Mouse (Mus musculus): Measurements from ENCODE around the gene Lypd5.
"Not testable (repeated sequence)": the region's sequence is repeated elsewhere in the genome, so short reads cannot be mapped to it uniquely, and the experiment has no call there.

Lypd5 gene

GRCm38 (mm10) chr7:24382730-24383372, 33.9 kb downstream of the Lypd5 start:
- no peak for DNase-seq (ENCODE audit: low spot score in 2 of 2)

DNA sequence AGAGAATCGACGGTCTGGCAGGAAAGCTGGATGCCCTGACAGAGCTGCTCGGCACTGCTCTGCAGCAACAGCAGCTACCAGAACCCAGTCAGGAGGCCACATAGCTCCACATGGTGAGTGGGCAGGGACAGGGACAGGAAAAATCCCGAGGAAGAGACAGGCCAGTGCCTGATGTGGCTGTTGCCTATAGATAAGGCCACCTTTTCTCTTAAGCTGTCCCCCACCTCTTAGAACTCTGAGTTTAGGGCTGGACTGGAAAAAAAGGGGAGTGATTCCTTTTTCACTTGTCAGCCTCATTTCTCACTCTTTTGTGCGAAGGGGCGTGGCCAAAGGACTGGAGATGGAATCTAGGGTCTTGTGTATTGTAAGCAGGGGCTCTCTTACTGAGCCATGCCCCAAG, 35.1 kb downstream of the Lypd5 start:
- no peak for DNase-seq (ENCODE audit: low spot score in 2 of 2)

DNA sequence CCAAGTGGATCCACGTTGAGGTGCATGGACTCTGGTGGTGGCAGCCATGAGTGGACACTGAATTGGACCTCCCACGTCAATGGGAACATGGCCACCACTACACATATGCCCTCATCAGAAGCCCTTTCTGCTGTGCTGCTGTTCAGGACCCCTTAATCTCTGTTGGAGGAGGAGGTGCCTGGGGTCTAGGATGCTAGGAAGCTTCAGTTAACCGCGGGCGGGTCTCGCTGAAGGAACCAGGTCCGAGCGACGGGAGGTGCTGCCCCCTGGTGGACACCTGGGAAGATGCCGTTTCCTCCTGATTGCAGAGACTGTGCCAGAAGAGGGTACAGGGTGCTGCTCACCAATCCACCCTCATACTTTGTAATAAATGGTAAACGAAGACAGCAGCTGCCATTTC, 35.8 kb downstream of the Lypd5 start:
- DNase-seq (ENCODE audit: low spot score in 2 of 2): no peak

DNA sequence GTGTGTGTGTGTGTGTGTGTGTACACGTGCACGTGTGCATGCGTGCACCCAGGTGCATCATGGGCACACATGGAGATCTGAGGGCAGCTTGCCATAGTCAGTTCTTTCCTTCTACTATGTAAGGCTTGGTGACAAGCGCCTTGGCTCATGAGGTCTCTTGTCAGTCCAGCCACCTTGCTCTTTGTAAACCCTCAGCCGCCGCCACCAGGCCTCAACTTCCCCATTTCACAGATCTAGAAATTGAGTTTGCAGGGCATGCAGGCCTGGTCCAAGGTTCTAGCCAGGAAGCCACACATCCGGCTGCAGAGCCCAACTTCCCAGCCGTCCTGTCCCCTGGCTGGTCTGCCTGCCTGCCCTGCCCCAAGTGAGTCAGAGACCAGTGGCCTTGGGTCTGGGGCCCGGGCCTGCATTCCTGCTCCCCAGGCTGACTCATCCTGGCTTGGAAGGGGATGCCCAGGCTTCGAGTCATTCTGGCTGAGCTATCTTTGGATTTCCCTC, 38.1 kb downstream of the Lypd5 start:
- DNase-seq (ENCODE audit: low spot score in 2 of 2): peak in 1 of 2 experiments; percentile 82

DNA sequence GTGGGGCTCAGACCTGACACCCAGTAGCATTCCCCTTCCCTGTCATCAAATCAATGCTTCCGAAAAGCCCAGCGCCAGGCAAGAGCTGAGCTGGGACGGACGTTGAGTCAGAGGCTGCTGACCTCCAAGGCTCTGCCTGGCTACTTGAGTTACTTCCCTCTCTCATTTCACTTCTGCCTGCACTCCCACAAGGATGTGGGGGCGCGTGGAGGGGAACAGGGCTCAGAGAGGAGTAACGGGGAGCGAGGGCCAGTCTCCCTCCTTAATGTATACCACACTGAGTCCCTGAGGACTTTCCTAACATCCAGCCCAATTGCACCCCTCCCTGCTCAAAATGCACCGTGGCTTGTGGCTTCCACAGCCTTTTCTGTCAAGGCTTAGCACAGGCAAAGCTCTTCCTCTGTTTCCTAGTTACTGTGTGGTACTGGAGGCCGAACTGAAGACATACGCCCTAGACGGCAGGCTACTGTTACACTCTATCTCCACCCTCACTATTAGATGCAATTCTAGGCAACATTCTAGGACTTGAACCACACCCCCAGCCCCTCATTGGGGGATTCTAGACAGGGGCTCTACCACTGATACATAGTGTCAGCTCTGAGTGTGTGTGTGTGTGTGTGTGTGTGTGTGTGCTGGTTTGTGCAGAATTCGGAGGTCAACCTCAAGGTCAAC, 40.7 kb downstream of the Lypd5 start:
- no peak for DNase-seq (ENCODE audit: low spot score in 2 of 2)

GRCm38 (mm10) chr7:24390512-24390911, 41.5 kb downstream of the Lypd5 start:
- DNase-seq (ENCODE audit: low spot score in 2 of 2): no peak

GRCm38 (mm10) chr7:24391077-24391476, 42.1 kb downstream of the Lypd5 start:
- peak in 1 of 2 experiments; percentile 68 for DNase-seq (ENCODE audit: low spot score in 2 of 2)

DNA sequence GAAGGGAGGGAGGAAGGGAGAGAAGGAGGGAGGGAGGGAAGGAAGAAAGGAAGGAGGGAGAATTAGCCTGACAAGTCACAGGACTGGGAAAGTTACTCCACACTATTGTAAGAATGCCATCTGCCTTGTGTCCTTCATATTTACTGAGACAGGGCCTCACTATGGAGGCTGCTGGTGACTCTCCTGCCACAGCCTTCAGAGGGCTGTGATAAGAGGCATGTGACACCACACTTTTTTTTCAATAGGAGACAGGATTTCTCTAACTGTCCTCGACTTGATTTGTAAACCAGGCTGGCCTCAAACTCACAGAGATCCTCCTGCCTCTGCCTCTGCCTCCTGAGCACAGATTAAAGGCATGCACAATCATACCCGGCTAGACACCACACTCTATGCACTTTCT, 42.7 kb downstream of the Lypd5 start:
- no peak for DNase-seq (ENCODE audit: low spot score in 2 of 2)

GRCm38 (mm10) chr7:24394054-24394453, 45.1 kb downstream of the Lypd5 start:
- no peak for DNase-seq (ENCODE audit: low spot score in 2 of 2)

DNA sequence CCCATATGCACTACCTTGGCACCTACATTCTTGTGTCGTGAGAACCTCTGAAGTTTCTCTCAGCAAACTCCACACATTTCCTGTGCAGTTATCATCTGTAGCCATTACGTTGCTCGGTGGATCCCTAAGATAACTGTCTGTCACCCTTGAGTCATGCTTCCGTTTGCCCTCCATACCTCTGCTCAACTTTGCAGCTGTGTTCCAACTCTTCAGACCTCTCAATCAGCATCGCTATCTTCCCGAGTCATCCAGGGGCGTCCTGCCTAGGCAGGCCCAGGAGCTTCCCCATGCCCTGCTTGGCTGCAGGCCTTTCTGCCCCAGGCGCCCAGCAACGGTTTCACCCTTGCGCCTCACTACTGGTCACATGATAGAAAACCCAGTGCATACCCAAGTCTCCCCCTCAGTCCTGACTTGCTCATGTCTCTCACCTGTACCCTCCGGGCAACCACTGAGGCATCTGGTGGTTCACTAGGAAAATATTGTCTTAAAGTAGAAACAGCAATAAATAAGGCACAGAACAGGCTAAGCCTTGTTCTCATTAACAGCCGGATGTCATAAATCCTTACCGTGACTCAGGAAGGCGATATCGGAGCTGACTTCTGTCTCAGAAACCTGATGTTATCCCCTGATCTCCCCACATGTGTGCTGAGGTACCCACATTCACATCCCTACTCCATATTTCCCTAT, 45.6 kb downstream of the Lypd5 start:
- peak in 1 of 2 experiments; percentile 71 for DNase-seq (ENCODE audit: low spot score in 2 of 2)

DNA sequence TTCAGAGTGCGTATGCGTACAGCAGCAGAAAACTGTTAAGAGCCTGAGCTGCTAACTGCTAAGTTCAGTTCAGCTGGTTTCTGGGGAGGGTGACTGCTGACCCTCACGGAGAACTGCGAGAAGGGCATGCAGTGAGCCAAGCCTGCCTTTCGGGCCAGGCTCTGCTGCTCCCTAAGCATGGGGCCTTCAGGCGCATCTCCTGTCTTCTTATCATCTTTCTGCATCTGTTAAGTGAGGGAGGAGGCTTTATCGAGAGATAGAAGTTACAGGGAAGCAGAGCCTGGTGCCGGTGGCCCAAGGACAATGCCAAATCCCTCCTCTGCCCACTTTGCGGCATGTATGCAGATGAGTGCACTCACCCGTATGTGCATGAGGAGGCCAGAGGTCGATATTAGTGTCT, 47.8 kb downstream of the Lypd5 start:
- DNase-seq (ENCODE audit: low spot score in 2 of 2): no peak

DNA sequence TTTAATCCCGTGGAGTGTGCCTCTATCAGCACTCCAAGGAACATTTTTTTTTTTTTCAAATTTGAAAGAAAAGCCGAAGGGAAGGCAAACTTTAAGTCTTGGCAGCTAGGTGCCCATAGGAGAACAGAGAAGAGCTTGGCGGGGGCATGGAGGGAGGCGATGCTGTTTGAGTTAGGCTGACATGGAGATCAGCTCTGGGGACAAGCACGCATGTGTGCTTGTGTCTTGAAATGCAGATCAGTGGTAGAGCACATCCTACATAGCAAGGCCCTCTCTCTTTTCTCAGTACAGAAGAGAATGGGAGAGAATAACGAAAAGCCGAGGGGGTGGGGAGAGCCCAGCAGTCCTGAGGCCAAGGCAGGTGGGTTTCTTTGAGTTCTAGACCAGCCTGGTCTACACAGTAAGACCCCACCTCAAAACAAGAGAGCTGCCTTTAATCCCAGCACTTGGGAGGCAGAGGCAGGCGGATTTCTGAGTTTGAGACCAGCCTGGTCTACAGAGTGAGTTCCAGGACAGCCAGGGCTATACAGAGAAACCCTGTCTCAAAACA, 49.4 kb downstream of the Lypd5 start:
- DNase-seq (ENCODE audit: low spot score in 2 of 2): no peak

DNA sequence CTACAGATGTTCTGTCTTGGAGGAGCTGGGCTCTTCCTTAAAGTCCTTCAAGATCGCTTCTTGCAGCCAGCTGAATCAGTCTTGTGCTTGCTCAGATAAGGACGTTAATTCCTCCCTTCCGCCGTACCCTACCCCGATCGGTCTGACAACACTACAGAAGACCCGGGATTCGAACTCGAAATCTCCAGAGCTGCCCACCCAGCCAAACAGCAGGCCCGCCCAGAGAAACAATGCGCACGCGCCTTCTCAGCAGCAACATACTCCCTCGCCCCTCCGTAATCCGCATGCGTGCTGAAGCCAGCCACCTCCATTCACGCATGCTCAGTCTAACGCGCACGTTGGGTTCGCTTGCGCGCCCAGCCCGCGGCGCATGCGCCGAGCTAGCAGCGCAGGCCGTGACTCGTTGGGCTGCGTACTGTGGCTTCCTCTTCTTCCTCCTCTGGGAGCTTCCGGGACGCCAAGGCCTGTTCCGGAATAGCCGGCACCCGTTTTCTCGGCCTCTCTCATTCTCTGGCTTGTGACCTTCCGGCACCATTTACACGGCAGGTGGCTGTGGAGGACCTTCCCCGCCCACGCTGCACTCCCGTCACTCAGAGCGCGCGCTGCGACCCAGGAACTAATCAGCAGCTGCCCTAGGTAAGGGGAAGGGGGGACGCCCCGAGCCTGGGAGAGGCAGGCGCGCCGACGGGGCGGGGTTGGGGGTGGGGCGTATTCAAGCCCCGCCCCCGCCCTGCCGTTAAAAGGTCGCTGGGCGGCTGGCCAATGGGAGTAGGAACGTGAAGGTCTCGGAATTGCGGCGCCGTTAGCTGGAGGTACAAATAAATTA, 50.5 kb downstream of the Lypd5 start, which contains the start of gene Smg9:
Gene Smg9 (plus strand): TSS at position 364 of the 826 bp plus-strand sequence.
- peak; percentile 83 to 96 for DNase-seq (ENCODE audit: low spot score in 2 of 2)

DNA sequence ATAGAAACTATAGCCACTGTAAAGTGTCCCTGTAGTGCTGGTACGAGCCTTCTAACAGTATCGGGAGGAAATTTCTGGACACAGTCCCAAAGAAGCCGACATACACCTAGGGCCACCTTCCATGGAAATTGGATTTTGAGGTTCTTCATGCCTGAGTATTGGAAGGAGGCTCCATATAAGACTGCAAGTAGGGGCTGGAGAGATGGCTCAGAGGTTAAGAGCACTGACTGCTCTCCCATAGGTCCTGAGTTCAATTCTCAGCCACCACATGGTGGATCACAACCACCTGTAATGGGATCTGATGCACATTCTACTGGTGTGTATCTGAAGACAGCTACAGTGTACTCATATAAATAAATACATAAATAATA, 51.1 kb downstream of the Lypd5 start:
- no peak for DNase-seq (ENCODE audit: low spot score in 2 of 2)

GRCm38 (mm10) chr7:24400489-24400888, 51.5 kb downstream of the Lypd5 start:
- not testable (repeated sequence) for DNase-seq (ENCODE audit: low spot score in 2 of 2)

DNA sequence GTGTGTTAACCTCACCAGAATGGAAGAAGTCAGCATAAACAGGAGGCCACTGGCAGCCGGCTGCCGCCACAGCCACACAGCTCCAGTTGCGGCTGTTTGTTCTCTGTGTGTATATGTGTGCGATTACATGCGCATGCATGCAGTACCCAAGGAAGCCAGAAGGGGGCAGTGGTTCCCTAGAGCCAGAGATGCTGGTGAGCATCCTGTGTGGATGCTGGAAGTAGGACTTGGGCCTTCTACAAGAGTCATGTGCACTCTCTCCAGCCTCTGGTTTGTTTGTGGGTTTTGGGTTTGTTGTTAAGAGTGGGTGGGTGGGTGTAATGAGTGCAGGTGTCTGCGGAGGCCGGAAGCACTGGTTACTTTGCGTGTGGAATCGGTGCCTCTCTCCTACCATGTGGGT, 53.9 kb downstream of the Lypd5 start:
- no peak for DNase-seq (ENCODE audit: low spot score in 2 of 2)

Data from urinary bladder, adult 18-20 months (tissue).